Mouse (Mus musculus) small intestine, adult 2 months (tissue): Measurements from ENCODE around the gene Atp6v1f. TPM values are rescaled to one million over a fixed set of nuclear protein-coding genes. Genes with fewer than 3 reads are reported as not detected.

Experiments used
- H3K27ac ChIP-seq: fragments of 200-500 bp; 2 replicates; pipeline ENCODE4 v1.5.1; 2012; ENCODE audit warnings: low read depth, low read length, control low read depth, inconsistent platforms; ENCODE audit not compliant: insufficient read depth
- H3K27me3 ChIP-seq: fragments of 200-500 bp; 2 replicates; pipeline ENCODE4 v1.6.1; 2012; ENCODE audit warnings: mild to moderate bottlenecking, moderate library complexity, low read length, inconsistent platforms; ENCODE audit not compliant: control insufficient read depth, insufficient read depth
- H3K36me3 ChIP-seq: fragments of 200-500 bp; 2 replicates; pipeline ENCODE4 v1.6.1; 2012; ENCODE audit warnings: mild to moderate bottlenecking, low read length, control low read depth, inconsistent platforms; ENCODE audit not compliant: control insufficient read depth, insufficient read depth
- H3K4me1 ChIP-seq: fragments of 200-500 bp; 2 replicates; pipeline ENCODE4 v1.6.1; 2012; ENCODE audit warnings: low read length, inconsistent platforms, mixed read lengths; ENCODE audit not compliant: control insufficient read depth, insufficient read depth, insufficient read length
- H3K4me3 ChIP-seq: fragments of 200-500 bp; 2 replicates; pipeline ENCODE4 v1.5.1; 2012; ENCODE audit warnings: low read depth, mild to moderate bottlenecking, control low read depth, inconsistent platforms, low read length, moderate library complexity
- CTCF ChIP-seq: fragments of 200-500 bp; IDR thresholded peaks from 2 replicates; pipeline ENCODE4 v1.5.1; 2012; ENCODE audit warnings: low read depth, mild to moderate bottlenecking, control low read depth, inconsistent platforms, low read length, moderate library complexity, mixed read lengths; ENCODE audit not compliant: insufficient replicate concordance, insufficient read length; ENCODE audit errors: extremely low read depth
- POLR2A ChIP-seq: fragments of 200-500 bp; IDR thresholded peaks from 2 replicates; pipeline ENCODE4 v1.6.1; 2012; ENCODE audit warnings: low read depth, mild to moderate bottlenecking, control low read depth, inconsistent platforms, low read length, moderate library complexity
- WGBS: fragments of 180-500 bp; shearing (Covaris S2); methylation state at CpG from one replicate; pipeline ENCODE4 v1.1.7; 2018; 5-methylcytosine and 5-hydroxymethylcytosine counted together
- polyA plus RNA-seq: library from polyadenylated mRNA; depleted of rRNA; stranded (reverse); fragments of >200 nt; gene quantifications from 2 replicates; pipeline ENCODE4 v1.2.3, GENCODE M21; 2012; rRNA removed

Atp6v1f gene
- 108 and 205 TPM in 2 replicates for polyA plus RNA-seq

DNA sequence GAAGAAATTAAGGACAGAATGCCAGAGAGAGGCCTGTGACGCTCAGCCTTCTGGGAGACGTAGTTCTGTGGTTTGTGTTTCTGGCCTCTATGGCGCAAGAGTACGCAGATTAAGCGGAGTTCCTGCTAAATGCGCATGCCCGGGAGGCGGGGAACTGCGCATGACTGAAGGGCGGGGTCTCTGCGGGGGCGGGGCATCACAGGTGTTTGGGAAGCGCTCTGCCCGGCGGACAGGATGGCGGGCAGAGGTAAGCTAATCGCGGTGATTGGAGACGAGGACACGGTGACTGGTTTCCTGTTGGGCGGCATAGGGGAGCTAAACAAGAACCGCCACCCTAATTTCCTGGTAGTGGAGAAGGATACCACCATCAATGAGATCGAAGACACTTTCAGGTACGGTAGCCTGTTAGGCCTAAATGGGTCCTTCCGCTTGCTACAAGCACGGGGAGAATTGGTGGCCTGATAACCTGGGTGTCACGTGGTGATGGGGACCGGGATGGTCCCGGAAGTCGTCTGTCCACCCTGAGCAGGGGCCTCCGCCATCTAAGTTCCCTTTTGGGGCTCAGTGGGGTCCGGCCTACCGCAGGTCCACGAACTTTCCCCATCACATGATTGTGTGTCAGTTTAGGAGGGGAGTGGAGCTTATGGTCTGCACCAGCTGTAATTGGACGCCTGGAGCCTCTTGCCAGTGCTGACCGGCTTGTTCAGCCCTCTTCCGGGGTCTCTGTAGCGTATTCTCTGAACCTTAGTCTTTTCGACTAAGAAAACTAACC, at the start of gene Atp6v1f:
Gene Atp6v1f, plus strand, starts transcription at position 136 of the 772 bp plus-strand sequence.
- H3K27ac ChIP-seq: peak within 1 kb of the TSS; percentile 55
- under 1% methylated on average over 39 of the region's 39 CpGs for WGBS
- H3K4me3 ChIP-seq: peak within 1 kb of the TSS; percentile 67
- peaks cover 5% of the 10 kb centered on the region for H3K36me3 ChIP-seq
- H3K4me1 ChIP-seq: peaks cover 4% of the 10 kb centered on the region; the same call in 1 of the 2 replicates
- TF ChIP-seq POLR2A (peak; percentile 49; the same call in 1 of the 2 replicates), CTCF (no peak)
- H3K27me3 ChIP-seq: no peaks in the 10 kb centered on the region

- no peaks in the 10 kb centered on the region for H3K36me3 ChIP-seq
- TF ChIP-seq CTCF (no peak), POLR2A (no peak)
- no peaks in the 10 kb centered on the region for H3K4me1 ChIP-seq
Observed at GRCm38 (mm10) chr6:29420596-29420995, 46.9 kb upstream of the Atp6v1f start.

GRCm38 (mm10) chr6:29425118-29425517, 42.4 kb upstream of the Atp6v1f start:
- no peaks in the 10 kb centered on the region for H3K4me1 ChIP-seq
- no peak overlapping the region for H3K4me3 ChIP-seq
- TF ChIP-seq POLR2A (no peak), CTCF (no peak)
- peaks cover 4% of the 10 kb centered on the region; the same call in 1 of the 2 replicates for H3K27me3 ChIP-seq
- H3K27ac ChIP-seq: no peak overlapping the region
- 90% methylated on average over 8 of the region's 8 CpGs for WGBS
- no peaks in the 10 kb centered on the region for H3K36me3 ChIP-seq

More at GRCm38 (mm10) chr6:29420596-29420995, 46.9 kb upstream of the Atp6v1f start:
- 68% methylated on average over 2 of the region's 2 CpGs for WGBS
- H3K4me3 ChIP-seq: no peak overlapping the region
- no peak overlapping the region for H3K27ac ChIP-seq
- H3K27me3 ChIP-seq: peaks cover 4% of the 10 kb centered on the region; the same call in 1 of the 2 replicates

- Histone ChIP-seq H3K27ac (no peak overlapping the region), H3K4me1 (no peaks in the 10 kb centered on the region), H3K27me3 (peaks cover 4% of the 10 kb centered on the region; the same call in 1 of the 2 replicates), H3K36me3 (no peaks in the 10 kb centered on the region), H3K4me3 (no peak overlapping the region)
- WGBS: 57% methylated on average over 6 of the region's 6 CpGs
- TF ChIP-seq CTCF (no peak), POLR2A (no peak)
Observed at GRCm38 (mm10) chr6:29426331-29426730, 41.2 kb upstream of the Atp6v1f start.

DNA sequence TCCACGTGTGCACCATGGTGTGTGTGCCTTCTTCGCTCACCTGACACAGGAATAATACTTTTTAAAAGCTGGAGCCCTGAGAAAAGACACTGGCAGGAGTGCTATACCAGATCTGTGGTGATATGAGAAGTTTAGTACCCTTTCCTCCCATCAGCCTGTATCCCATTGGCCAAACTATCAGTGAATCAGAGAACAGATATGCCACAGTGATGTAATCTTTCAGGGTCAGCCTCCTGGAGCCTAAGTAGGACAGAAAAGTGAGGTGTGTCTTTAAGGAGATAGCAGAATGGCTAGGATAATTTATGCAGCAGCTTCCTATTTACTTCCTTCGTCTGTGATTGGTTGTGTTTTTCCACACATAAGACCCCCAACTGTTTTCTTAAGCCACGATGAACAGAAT, 39.3 kb upstream of the Atp6v1f start:
- Histone ChIP-seq H3K4me1 (peaks cover under 1% of the 10 kb centered on the region; the same call in 1 of the 2 replicates), H3K4me3 (no peak overlapping the region), H3K27ac (no peak overlapping the region), H3K27me3 (peaks cover 10% of the 10 kb centered on the region), H3K36me3 (no peaks in the 10 kb centered on the region)
- TF ChIP-seq POLR2A (no peak), CTCF (no peak)
- WGBS: 53% methylated on average over 4 of the region's 4 CpGs

GRCm38 (mm10) chr6:29430681-29431420, 36.7 kb upstream of the Atp6v1f start:
- Histone ChIP-seq H3K36me3 (no peaks in the 10 kb centered on the region), H3K27ac (no peak overlapping the region), H3K27me3 (peaks cover 30% of the 10 kb centered on the region), H3K4me3 (no peak overlapping the region), H3K4me1 (peaks cover 6% of the 10 kb centered on the region)
- TF ChIP-seq CTCF: no peak
- TF ChIP-seq POLR2A: no peak
- WGBS: 63% methylated on average over 15 of the region's 15 CpGs

DNA sequence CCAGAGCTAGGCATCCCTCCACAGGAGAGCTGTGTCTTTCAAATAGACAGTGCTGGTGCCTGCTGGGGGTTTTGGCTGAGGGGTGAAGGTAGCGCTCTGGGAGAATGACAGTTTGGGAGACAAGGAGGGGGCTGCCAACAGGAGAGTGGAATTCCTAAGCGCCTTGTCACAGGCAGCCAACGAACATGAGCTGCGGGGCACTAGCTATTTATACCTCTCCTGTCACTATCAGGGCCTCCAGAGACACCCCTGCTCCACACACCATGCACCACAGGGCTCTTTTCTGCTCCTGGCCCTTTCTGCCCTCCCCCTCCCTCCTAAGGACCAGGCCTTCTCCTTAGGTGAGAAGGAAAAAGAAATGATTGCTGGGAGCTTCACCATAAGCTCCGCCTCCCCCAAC, 36.0 kb upstream of the Atp6v1f start:
- H3K36me3 ChIP-seq: no peaks in the 10 kb centered on the region

More for the DNA sequence above, 36.0 kb upstream of the Atp6v1f start:
- Histone ChIP-seq H3K4me1 (peaks cover 6% of the 10 kb centered on the region), H3K27me3 (peaks cover 30% of the 10 kb centered on the region), H3K27ac (no peak overlapping the region), H3K4me3 (no peak overlapping the region)
- 66% methylated on average over 5 of the region's 5 CpGs for WGBS
- TF ChIP-seq POLR2A (no peak), CTCF (no peak)
